Mouse (Mus musculus): ENCODE data around the gene Lamtor1. TPM values are rescaled to one million over a fixed set of nuclear protein-coding genes. Genes with fewer than 3 reads are reported as not detected.
"Not testable (repeated sequence)": the region's sequence is repeated elsewhere in the genome, so short reads cannot be mapped to it uniquely, and the experiment has no call there.

Gene Lamtor1
- polyA plus RNA-seq, 1 experiment, result 219 TPM

DNA sequence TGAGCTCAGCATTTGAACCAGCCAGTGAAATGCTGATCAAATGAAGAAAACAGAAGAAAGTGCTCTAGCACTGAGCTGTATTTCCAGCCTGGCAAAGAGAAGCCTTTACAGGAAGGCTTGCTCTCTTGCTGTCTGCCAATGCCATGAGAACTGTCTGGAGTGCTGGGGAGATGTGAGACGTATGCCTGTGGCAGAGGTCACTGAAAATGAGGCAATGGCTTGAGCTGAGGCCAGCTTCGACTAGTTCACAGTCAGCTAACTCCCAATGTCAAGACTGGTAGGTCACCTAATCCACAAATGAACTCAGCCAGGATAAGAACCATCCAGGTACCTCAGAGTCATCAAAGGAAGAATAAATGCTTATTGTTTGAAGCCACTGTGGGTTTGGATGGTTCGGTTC lies 22.4 kb downstream of the Lamtor1 start:
- no peak overlapping the region for H3K4me3 ChIP-seq (ENCODE audit: insufficient read depth, low read length)
- no peak for TF ChIP-seq POLR2A (IDR thresholded peaks at IDR 0.05; ENCODE audit: borderline replicate concordance, low read depth, low read length)
- no peak for TF ChIP-seq CTCF (IDR thresholded peaks at IDR 0.05; ENCODE audit: low read depth, low read length)
- H3K27ac ChIP-seq (ENCODE audit: insufficient read depth, low read depth, low read length), result no peak overlapping the region
- H3K4me1 ChIP-seq (ENCODE audit: control insufficient read depth, insufficient read depth, low read length), result peaks cover 4% of the 10 kb centered on the region; the same call in 1 of the 2 replicates

GRCm38 (mm10) chr7:101932551-101932950 lies 26.8 kb downstream of the Lamtor1 start:
- no peak for TF ChIP-seq CTCF (IDR thresholded peaks at IDR 0.05; ENCODE audit: low read depth, low read length)
- no peak for TF ChIP-seq POLR2A (IDR thresholded peaks at IDR 0.05; ENCODE audit: borderline replicate concordance, low read depth, low read length)
- Histone ChIP-seq H3K4me3 (ENCODE audit: insufficient read depth, low read length) (no peak overlapping the region), H3K27ac (ENCODE audit: insufficient read depth, low read depth, low read length) (no peak overlapping the region), H3K4me1 (ENCODE audit: control insufficient read depth, insufficient read depth, low read length) (peaks cover 24% of the 10 kb centered on the region)

GRCm38 (mm10) chr7:101933300-101933699 lies 27.6 kb downstream of the Lamtor1 start:
- peak overlapping the region; percentile 90 for H3K4me3 ChIP-seq (ENCODE audit: insufficient read depth, low read length)
- no peak for TF ChIP-seq CTCF (IDR thresholded peaks at IDR 0.05; ENCODE audit: low read depth, low read length)
- TF ChIP-seq POLR2A (IDR thresholded peaks at IDR 0.05; ENCODE audit: borderline replicate concordance, low read depth, low read length), result no peak
- peaks cover 24% of the 10 kb centered on the region for H3K4me1 ChIP-seq (ENCODE audit: control insufficient read depth, insufficient read depth, low read length)
- peak overlapping the region; percentile 46 for H3K27ac ChIP-seq (ENCODE audit: insufficient read depth, low read depth, low read length)

- Histone ChIP-seq H3K4me1 (ENCODE audit: control insufficient read depth, insufficient read depth, low read length) (peaks cover 24% of the 10 kb centered on the region), H3K4me3 (ENCODE audit: insufficient read depth, low read length) (peak within 1 kb of the TSS; percentile 90), H3K27ac (ENCODE audit: insufficient read depth, low read depth, low read length) (peak within 1 kb of the TSS; percentile 46)
- TF ChIP-seq CTCF (IDR thresholded peaks at IDR 0.05; ENCODE audit: low read depth, low read length), result no peak
- TF ChIP-seq POLR2A (IDR thresholded peaks at IDR 0.05; ENCODE audit: borderline replicate concordance, low read depth, low read length), result no peak
Measured at GRCm38 (mm10) chr7:101933751-101934240, 28.1 kb downstream of the Lamtor1 start, which contains the start of the genes Lrrc51 and Numa1. Gene Lrrc51, minus strand, starts transcription at chr7:101933895. Gene Numa1, plus strand, starts transcription at chr7:101934111.

- H3K27ac ChIP-seq (ENCODE audit: insufficient read depth, low read depth, low read length), result peak overlapping the region; percentile 42
Measured at GRCm38 (mm10) chr7:101935957-101936356, 30.3 kb downstream of the Lamtor1 start.

DNA sequence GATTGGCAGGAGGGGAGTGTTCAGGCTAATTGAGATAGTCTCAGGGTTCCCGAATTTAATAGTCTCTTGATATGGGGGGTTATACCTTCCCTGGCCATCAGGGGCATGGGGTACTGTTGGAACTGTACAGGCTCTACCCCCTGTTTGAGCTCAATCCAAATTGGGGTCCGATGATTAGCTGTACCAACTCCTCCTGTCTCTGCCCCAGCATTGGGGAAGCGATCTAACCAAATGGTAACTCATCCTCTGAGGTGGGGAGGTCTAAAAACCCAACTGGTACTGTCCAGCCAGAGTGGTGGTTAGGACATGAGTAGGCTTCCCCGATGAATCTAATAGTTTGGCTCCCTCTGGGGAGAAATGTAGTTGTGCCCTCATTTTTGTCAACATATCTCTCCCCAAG lies 31.3 kb downstream of the Lamtor1 start:
- TF ChIP-seq CTCF (IDR thresholded peaks at IDR 0.05; ENCODE audit: low read depth, low read length), result no peak
- no peak for TF ChIP-seq POLR2A (IDR thresholded peaks at IDR 0.05; ENCODE audit: borderline replicate concordance, low read depth, low read length)
- Histone ChIP-seq H3K4me3 (ENCODE audit: insufficient read depth, low read length) (no peak overlapping the region), H3K4me1 (ENCODE audit: control insufficient read depth, insufficient read depth, low read length) (peaks cover 26% of the 10 kb centered on the region), H3K27ac (ENCODE audit: insufficient read depth, low read depth, low read length) (no peak overlapping the region)

More at GRCm38 (mm10) chr7:101935957-101936356, 30.3 kb downstream of the Lamtor1 start:
- TF ChIP-seq POLR2A (IDR thresholded peaks at IDR 0.05; ENCODE audit: borderline replicate concordance, low read depth, low read length) (no peak), CTCF (IDR thresholded peaks at IDR 0.05; ENCODE audit: low read depth, low read length) (no peak)
- Histone ChIP-seq H3K4me1 (ENCODE audit: control insufficient read depth, insufficient read depth, low read length) (peaks cover 24% of the 10 kb centered on the region), H3K4me3 (ENCODE audit: insufficient read depth, low read length) (peak overlapping the region; percentile 12; the same call in 1 of the 2 replicates)

DNA sequence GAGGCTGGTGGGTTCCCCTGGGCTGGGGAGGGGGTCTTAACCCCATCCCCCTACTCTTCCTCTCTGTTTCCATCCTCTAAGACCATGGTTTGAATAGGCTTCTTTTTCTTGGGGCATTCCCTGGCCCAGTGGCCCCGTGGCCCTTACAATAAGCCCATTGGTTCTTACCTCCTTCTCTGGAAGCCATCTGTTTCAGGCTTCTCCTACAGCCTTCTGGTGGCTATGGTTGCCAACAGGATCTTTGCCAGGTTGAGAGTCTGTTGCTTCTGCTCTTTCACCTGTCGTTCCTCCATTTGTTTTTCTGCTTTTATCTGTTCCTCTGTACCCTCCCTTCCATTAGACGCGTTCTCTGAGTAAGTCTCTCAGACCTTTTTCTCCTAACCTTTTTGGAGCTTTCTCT lies 31.9 kb downstream of the Lamtor1 start:
- TF ChIP-seq CTCF (IDR thresholded peaks at IDR 0.05; ENCODE audit: low read depth, low read length) (no peak), POLR2A (IDR thresholded peaks at IDR 0.05; ENCODE audit: borderline replicate concordance, low read depth, low read length) (no peak)
- Histone ChIP-seq H3K27ac (ENCODE audit: insufficient read depth, low read depth, low read length) (no peak overlapping the region), H3K4me1 (ENCODE audit: control insufficient read depth, insufficient read depth, low read length) (peaks cover 23% of the 10 kb centered on the region), H3K4me3 (ENCODE audit: insufficient read depth, low read length) (no peak overlapping the region)

- Histone ChIP-seq H3K4me1 (ENCODE audit: control insufficient read depth, insufficient read depth, low read length) (peaks cover 22% of the 10 kb centered on the region), H3K27ac (ENCODE audit: insufficient read depth, low read depth, low read length) (no peak overlapping the region), H3K4me3 (ENCODE audit: insufficient read depth, low read length) (no peak overlapping the region)
- TF ChIP-seq POLR2A (IDR thresholded peaks at IDR 0.05; ENCODE audit: borderline replicate concordance, low read depth, low read length) (no peak), CTCF (IDR thresholded peaks at IDR 0.05; ENCODE audit: low read depth, low read length) (no peak)
Measured at GRCm38 (mm10) chr7:101938348-101938747, 32.6 kb downstream of the Lamtor1 start.

DNA sequence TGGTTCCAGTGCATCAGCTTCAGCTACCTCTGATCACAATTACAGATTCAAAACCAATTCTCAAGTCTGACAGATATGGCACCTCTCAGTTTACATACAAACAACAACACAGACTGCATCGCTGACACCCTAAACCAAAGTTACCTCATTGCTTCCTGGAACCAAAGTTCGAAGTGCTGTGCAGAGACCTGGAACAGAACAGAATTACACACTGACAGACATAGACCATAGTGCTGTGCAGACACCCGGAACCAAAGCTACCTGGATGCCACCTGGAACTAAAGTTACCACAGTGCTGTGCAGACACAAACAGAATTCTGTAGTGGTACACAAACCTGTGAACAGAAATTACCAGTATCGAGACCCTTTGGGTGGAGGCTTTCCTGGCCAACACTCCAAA lies 34.1 kb downstream of the Lamtor1 start:
- H3K4me1 ChIP-seq (ENCODE audit: control insufficient read depth, insufficient read depth, low read length), result peaks cover 22% of the 10 kb centered on the region
- H3K4me3 ChIP-seq (ENCODE audit: insufficient read depth, low read length), result no peak overlapping the region
- no peak overlapping the region for H3K27ac ChIP-seq (ENCODE audit: insufficient read depth, low read depth, low read length)
- no peak for TF ChIP-seq CTCF (IDR thresholded peaks at IDR 0.05; ENCODE audit: low read depth, low read length)
- TF ChIP-seq POLR2A (IDR thresholded peaks at IDR 0.05; ENCODE audit: borderline replicate concordance, low read depth, low read length), result no peak

DNA sequence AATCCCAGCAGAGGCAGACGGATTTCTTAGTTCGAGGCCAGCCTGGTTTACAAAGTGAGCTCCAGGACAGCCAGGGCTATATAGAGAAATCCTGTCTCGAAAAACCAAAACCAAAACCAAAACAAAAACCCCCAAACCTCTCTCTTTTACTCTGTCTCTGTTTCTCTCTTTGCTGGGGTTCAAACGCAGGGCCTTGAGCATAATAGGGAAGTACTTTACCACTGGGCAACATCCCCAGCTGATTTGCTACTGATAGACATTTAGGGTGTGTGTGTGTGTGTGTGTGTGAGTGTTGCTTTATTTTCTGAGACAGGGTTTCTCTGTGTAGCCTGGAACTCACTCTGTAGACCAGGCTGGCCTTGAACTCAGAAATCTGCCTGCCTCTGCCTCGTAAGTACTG lies 43.3 kb downstream of the Lamtor1 start:
- Histone ChIP-seq H3K4me1 (ENCODE audit: control insufficient read depth, insufficient read depth, low read length) (peaks cover 11% of the 10 kb centered on the region), H3K27ac (ENCODE audit: insufficient read depth, low read depth, low read length) (0 out of 2 replicates have a peak overlapping the region, but pooled peaks have one; percentile 21)
- not testable (repeated sequence) for H3K4me3 ChIP-seq (ENCODE audit: insufficient read depth, low read length)

DNA sequence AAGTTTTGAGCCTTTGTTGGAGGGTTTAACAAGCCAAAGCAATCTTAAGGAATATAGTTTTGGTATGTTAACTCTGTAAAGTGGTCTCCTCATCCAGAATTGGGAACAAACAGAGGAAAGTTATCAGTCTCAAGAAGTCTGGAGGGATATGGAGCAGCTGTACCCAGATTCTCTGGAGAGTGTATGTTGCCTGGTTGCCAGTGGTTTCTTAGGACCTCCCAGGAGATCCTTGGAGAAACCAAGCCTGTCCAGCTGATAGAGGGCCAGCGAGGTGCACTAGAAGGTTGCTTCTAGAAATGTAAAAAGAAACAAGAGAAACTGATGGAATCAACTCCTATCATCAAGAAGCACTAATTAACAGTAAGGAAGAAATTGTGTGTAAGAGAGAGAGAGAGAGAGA lies 45.9 kb downstream of the Lamtor1 start:
- H3K4me1 ChIP-seq (ENCODE audit: control insufficient read depth, insufficient read depth, low read length), result peaks cover 24% of the 10 kb centered on the region
- no peak overlapping the region for H3K27ac ChIP-seq (ENCODE audit: insufficient read depth, low read depth, low read length)
- TF ChIP-seq CTCF (IDR thresholded peaks at IDR 0.05; ENCODE audit: low read depth, low read length) (no peak), POLR2A (IDR thresholded peaks at IDR 0.05; ENCODE audit: borderline replicate concordance, low read depth, low read length) (no peak)
- no peak overlapping the region for H3K4me3 ChIP-seq (ENCODE audit: insufficient read depth, low read length)
